Mouse (Mus musculus): ENCODE results near the gene Eml4.

DNA sequence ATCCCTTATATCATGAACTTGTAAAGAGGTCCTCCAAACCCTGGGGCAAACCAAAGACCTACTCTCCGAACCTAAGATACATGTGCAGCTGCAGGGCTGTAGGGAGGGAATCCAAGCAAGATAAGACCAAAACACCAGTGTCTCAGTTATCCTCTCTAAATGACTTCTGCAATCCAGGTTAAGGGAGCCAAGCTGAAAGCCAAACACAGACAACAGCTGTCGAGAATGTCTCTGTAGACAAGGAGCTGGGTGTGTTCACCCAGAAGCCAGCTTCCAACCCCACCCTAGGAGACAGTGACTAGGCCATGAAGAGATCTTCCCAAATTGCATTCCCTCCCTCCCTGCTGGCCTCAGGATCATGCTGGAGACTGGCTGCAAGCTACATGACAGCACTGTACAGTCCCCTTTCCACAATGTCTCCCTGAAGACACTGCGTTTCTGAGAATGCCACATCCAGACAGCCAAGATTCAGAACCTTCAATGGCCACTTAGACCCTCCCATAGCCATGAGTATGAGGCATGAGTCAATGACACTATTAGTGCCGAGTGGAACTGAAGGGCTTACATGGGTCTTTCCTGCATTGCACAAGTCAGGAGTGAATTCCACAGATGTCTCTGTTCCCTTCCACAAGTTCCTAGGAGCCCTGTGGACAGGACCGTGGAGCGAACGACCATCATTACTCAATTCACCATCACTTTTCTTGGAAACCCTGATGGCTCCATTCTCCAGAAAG, 46.5 kb upstream of the Eml4 start:
- no peak for TF ChIP-seq UBTF (IDR thresholded peaks at IDR 0.05; ENCODE audit: low read depth, low read length)
- TF ChIP-seq CTCF (conservative IDR thresholded peaks at IDR 0.05 in 1 of 2, IDR thresholded peaks at IDR 0.05 in 1 of 2; ENCODE audit: low read depth in 2 of 2, low read length in 2 of 2): no peak
- no peak for TF ChIP-seq E2F4 (IDR thresholded peaks at IDR 0.05; ENCODE audit: insufficient replicate concordance, low read depth, low read length)
- TF ChIP-seq SMC3 (IDR thresholded peaks at IDR 0.05; ENCODE audit: low read depth, low read length): no peak
- TF ChIP-seq POLR2AphosphoS2 (IDR thresholded peaks at IDR 0.05; ENCODE audit: low read depth, low read length): no peak
- TF ChIP-seq TBP (conservative IDR thresholded peaks at IDR 0.05; ENCODE audit: low read depth, low read length): no peak
- no peak for TF ChIP-seq EP300 (IDR thresholded peaks at IDR 0.05; ENCODE audit: low read length)
- TF ChIP-seq IRF4 (IDR thresholded peaks at IDR 0.05; ENCODE audit: low read depth, low read length): no peak
- TF ChIP-seq USF1 (IDR thresholded peaks at IDR 0.05; ENCODE audit: low read depth, low read length): no peak
- no peak for TF ChIP-seq ZC3H11A (IDR thresholded peaks at IDR 0.05; ENCODE audit: low read depth, low read length)
- TF ChIP-seq MAZ (IDR thresholded peaks at IDR 0.05; ENCODE audit: low read depth, low read length): no peak
- TF ChIP-seq RAD21 (IDR thresholded peaks at IDR 0.05; ENCODE audit: low read depth, low read length): no peak
- no peak for TF ChIP-seq KAT2A (IDR thresholded peaks at IDR 0.05; ENCODE audit: insufficient replicate concordance, low read length)
- TF ChIP-seq BHLHE40 (IDR thresholded peaks at IDR 0.05; ENCODE audit: low read depth, low read length): no peak
